Mouse (Mus musculus) T-helper 17 cell (primary cell): ENCODE data around the gene Ltv1.

Experiments used
- in situ Hi-C, 2 experiments: fragments of 300-600 bp; cut with MboI, MseI; formaldehyde crosslinking; loops; 1 replicate in 1 of 2; 2 replicates in 1 of 2; pipeline ENCODE4 v1.15.1; 2025; ENCODE audit warnings: high pct_unique_total_duplicates in 2 of 2

Gene Ltv1

GRCm38 (mm10) chr10:13192731-13193351 lies at the start of gene Ltv1:
Ltv1 (minus strand) TSS chr10:13193168.
- in situ Hi-C loops = loop anchor here in 1 of 2 experiments (10.0 kb wide), 1 partner anchor 232 kb away; no protein-coding TSS in a partner anchor

GRCm38 (mm10) chr10:13240431-13240830 lies 47.5 kb upstream of the Ltv1 start:
- in situ Hi-C loops = no loop called here

- in situ Hi-C loops = no loop called here
Measured at GRCm38 (mm10) chr10:13238188-13238587, 45.2 kb upstream of the Ltv1 start.

GRCm38 (mm10) chr10:13236866-13237265 lies 43.9 kb upstream of the Ltv1 start:
- in situ Hi-C loops = no loop called here

- in situ Hi-C loops = no loop called here
Measured at GRCm38 (mm10) chr10:13234503-13234902, 41.5 kb upstream of the Ltv1 start.

- in situ Hi-C loops = no loop called here
Measured at GRCm38 (mm10) chr10:13233941-13234340, 41.0 kb upstream of the Ltv1 start.

GRCm38 (mm10) chr10:13233143-13233622 lies 40.2 kb upstream of the Ltv1 start:
- in situ Hi-C loops = no loop called here

GRCm38 (mm10) chr10:13232443-13233142 lies 39.6 kb upstream of the Ltv1 start:
- in situ Hi-C loops = no loop called here

- in situ Hi-C loops = no loop called here
Measured at GRCm38 (mm10) chr10:13230716-13231115, 37.7 kb upstream of the Ltv1 start.

- in situ Hi-C loops = no loop called here
Measured at GRCm38 (mm10) chr10:13225377-13226063, 32.6 kb upstream of the Ltv1 start.

- in situ Hi-C loops = no loop called here
Measured at GRCm38 (mm10) chr10:13222135-13222534, 29.2 kb upstream of the Ltv1 start.

- in situ Hi-C loops = no loop called here
Measured at GRCm38 (mm10) chr10:13220061-13220460, 27.1 kb upstream of the Ltv1 start.

- in situ Hi-C loops = no loop called here
Measured at GRCm38 (mm10) chr10:13213956-13214355, 21.0 kb upstream of the Ltv1 start.

- in situ Hi-C loops = no loop called here
Measured at GRCm38 (mm10) chr10:13212829-13213228, 19.9 kb upstream of the Ltv1 start.

GRCm38 (mm10) chr10:13212326-13212725 lies 19.4 kb upstream of the Ltv1 start:
- in situ Hi-C loops = no loop called here

GRCm38 (mm10) chr10:13209930-13210637 lies 17.1 kb upstream of the Ltv1 start:
- in situ Hi-C loops = no loop called here

GRCm38 (mm10) chr10:13209506-13209905 lies 16.5 kb upstream of the Ltv1 start:
- in situ Hi-C loops = no loop called here

- in situ Hi-C loops = no loop called here
Measured at GRCm38 (mm10) chr10:13209061-13209460, 16.1 kb upstream of the Ltv1 start.

- in situ Hi-C loops = no loop called here
Measured at GRCm38 (mm10) chr10:13201741-13202293, 8.8 kb upstream of the Ltv1 start.

- in situ Hi-C loops = no loop called here
Measured at GRCm38 (mm10) chr10:13200862-13201261, 7.9 kb upstream of the Ltv1 start.

GRCm38 (mm10) chr10:13199234-13199633 lies 6.3 kb upstream of the Ltv1 start:
- in situ Hi-C loops = loop anchor here in 1 of 2 experiments (5.0 to 10.0 kb wide), 2 partner anchors 177 to 226 kb away; no protein-coding TSS in a partner anchor
